Mouse (Mus musculus) gastrocnemius, postnatal 25 days (tissue): Measurements from ENCODE around the gene St6galnac5. TPM values are rescaled to one million over a fixed set of nuclear protein-coding genes. Genes with fewer than 3 reads are reported as not detected.

Source experiments
- DNase-seq: peaks from one replicate; pipeline ENCODE4 v3.0.0; 2022
- total RNA-seq, 2 experiments: library from RNA; stranded (reverse); gene quantifications; 1 replicate in 1 of 2; 2 replicates in 1 of 2; pipeline ENCODE4 v1.2.3; 2021

St6galnac5 gene
- total RNA-seq, 2 experiments from 2014 or later, result 0.24 TPM; not detected in 1

DNA sequence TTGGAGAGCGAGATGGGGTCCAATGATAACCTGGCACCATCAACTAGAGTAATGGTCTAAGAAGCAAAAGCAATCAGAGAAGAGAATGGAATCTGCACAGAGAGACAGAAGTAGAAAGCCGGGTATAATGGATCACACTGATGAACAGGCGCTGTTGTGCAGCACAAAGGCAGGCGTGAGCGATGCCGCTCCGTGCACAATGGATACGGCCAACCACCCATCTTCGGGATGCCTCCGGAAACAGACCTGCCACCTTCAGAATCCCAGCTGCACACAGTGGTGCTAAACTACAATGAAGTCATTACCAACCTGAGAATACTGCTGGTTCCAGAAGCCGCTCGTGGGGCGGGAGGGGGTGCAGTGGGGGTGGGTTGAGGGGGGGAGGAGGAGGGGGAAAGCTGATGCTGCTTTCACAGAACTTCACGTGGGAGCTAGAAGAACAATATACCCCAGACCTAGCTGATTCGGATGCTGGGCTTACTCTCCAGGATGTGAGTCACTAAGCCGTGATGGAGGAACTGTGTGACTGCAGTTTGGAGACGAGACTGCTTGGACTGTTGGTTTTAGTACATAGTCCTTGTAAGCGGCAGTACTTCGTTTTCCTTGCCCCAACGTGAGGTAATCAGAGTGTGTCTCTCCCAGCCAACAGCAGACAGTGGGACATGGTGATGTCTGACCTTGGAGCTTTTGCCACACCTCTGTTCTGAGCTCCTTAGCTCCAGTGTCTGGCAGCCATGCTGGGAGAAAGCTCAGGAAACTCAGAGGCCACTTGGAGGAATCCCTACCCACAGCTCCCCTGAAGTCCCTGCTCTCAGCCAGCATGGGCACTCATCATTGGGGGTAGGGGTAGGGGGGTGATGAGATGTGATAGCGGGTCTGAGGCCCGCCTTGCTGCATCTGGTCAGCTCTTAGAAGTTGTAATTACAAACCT is 115.7 kb downstream of the St6galnac5 start:
- DNase-seq, result no peak

GRCm38 (mm10) chr3:152861978-152862377 is 120.1 kb downstream of the St6galnac5 start:
- no peak for DNase-seq

DNA sequence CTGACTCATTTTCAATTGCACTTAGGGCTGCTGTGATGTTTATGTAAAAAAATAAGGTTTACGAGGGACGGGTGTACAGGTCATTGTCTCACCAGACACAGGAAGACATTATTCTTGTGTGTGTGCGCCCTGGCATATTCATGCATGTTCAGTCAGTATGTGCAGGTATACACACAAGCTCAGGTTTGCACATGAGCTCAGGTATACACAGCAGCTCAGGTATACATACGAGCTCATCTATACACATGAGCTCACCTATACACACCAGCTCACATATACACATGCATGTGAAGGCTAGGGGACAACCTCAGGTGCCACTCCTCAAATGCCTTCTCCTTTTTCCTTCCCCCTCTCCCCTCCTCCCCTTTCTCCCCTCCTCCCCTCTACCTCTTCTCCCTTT is 120.6 kb downstream of the St6galnac5 start:
- DNase-seq, result no peak

- DNase-seq, result no peak
Observed at GRCm38 (mm10) chr3:152856095-152856494, 126.0 kb downstream of the St6galnac5 start.

DNA sequence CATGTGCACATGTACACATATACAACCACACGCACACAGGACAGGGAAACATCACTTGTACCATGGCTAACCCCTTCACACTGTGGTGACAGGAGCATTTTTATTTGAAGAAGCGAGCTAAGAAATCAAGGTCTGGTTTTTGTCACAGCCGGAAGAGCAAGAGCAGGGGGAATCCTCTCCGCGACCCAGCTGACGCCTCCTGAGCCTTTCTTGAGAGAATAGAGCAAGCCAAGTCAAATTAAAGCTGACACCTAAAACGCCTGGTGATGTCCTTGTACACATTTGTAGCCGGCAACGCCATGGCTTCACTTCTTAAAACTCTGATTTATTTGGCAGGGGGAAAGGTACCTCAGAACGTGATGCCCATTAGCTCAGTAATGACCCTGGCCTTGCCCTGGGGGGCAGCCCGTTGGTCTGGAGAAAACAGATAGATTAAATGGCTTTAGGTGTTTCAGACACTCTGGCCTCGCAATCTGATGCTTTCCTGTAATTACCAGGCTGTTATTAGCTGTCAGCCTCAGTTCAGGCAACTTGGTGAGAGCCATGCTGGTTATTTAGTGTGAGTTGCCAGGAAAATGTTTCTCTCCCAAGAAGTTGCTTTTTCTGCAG is 126.9 kb downstream of the St6galnac5 start:
- no peak for DNase-seq

GRCm38 (mm10) chr3:152843925-152844324 is 138.1 kb downstream of the St6galnac5 start:
- no peak for DNase-seq

DNA sequence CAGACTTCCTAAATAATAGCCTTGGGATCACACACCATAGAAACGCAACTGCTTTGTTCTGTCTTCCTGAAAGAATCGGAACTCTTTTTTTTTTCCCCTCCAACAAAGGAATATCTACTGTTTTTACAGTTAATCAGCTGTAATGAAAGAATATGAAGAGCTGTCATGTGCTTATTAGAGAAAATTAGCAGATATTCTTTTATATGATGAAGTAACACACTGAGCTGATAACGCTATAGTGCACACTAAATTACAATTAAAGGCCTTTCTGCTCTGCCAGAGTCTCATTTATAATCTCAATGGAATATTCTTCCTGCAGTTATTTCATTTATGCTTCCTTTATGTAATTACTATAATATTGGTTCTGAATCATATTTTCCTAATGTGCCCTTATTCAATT is 139.4 kb downstream of the St6galnac5 start:
- no peak for DNase-seq

DNA sequence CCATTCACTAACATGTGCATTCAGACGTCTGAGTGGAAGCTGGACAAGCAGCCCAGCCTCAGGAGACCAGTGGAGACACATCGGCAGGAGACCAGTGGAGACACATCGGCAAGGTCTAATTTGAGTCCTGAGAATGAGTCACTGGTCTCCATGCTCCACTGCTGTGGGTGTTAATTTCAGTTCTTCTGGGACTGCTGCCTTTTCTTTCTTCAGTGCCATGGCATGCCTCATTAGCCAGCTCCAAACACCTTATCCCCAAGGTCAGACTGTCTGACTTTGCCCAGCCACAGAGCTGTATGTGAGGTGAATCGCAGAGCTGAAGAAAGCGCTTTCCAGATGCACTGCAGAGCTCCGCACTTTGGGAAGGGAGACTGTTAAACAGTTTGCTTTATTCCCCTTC is 140.8 kb downstream of the St6galnac5 start:
- no peak for DNase-seq

GRCm38 (mm10) chr3:152837938-152838337 is 144.1 kb downstream of the St6galnac5 start:
- no peak for DNase-seq

GRCm38 (mm10) chr3:152837407-152837806 is 144.6 kb downstream of the St6galnac5 start:
- DNase-seq, result no peak

- no peak for DNase-seq
Observed at GRCm38 (mm10) chr3:152832436-152832835, 149.6 kb downstream of the St6galnac5 start.

GRCm38 (mm10) chr3:152831974-152832373 is 150.1 kb downstream of the St6galnac5 start:
- no peak for DNase-seq

DNA sequence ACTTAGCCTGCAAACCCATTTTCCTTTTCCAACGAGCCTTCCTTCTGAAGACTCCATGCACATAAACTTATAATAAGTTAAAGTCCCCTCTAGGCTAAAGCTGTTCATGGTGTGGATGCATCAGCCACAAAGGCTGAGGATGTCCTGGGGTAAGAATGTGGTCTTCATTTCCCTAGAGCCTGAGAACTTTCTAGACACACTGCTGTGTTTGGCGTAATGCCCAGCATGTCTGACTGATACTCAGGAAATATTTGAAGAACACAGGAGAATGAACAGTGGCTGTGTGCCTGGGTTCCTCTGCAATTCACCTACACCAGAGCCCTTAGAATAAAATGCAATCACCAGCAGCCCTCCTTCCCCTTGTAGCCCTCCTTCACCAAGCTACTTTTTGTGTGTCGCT is 150.7 kb downstream of the St6galnac5 start:
- no peak for DNase-seq

DNA sequence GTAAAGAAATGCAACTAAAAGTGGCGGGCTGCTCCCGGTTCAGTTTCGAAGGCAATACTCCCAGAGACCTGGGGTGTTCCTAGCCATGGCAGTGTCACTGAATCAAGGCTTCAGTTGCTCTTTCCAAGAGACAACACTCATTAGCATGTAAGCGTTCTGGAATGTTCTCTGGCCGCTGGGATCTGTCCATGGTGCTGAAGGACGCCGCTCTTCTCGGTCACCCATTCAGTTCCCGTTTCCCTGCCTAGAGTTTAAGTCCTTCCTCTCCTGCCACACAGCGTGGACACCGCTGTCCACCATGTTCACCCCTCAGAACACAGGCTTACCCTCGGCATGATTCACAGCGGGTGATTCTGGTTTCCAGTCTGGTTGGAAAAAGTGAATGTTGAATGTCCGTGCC is 160.8 kb downstream of the St6galnac5 start:
- peak; percentile 11 for DNase-seq

DNA sequence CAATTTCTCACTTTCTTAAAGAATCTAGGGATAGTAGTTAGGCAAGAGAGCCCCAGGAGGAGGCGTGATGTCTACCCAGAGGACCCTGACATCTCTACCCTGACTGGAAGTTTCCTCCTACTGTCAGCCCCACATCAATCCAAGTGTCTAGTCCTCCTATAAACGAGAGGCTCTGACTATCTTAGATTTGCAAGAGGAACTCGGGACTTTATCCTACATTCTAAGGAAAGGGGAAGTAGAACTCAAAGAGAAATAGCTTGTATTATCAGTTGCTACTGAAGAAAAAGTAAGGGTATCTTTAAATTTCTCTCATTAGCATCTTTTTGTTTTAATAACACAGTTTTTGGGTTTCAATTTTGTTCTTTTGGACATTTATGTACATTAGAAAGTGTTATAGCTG is 161.6 kb downstream of the St6galnac5 start:
- DNase-seq, result no peak

DNA sequence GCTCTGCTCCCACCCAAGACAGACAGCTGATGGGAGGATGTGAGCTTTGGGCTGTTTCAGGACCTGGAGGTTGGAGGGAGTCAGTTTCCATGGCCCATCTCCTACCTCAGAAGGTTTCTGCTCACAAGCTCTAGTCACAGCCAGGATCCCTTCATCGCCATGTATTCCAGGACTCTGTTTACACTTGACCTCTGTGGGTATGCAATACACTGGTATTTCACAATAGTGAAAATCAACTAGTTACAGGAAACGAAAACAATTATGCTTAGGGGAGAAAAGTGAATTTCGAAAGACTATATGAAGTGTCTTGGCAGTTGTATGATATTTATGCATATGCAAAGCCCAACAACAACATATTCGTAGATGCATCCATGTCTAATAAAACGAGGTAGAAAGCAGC is 166.9 kb downstream of the St6galnac5 start:
- no peak for DNase-seq

DNA sequence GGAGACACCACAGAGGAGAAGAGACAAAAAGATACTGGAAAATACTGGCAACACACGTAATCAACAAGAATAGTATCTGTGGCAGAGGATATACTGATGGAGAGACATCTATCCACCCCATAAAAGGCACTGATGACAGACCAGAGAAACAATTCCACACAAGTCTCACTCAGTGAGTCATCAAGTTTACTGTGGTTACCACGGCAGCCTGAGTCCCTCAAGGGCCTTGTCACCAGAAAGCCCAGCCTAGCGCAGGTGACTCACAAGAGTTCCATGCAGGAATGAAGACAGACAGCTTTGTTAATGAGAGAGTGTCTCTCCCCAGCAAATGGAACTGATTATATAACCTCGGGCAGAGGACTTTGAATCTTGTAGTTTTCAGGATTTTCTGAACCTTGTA is 168.1 kb downstream of the St6galnac5 start:
- no peak for DNase-seq

DNA sequence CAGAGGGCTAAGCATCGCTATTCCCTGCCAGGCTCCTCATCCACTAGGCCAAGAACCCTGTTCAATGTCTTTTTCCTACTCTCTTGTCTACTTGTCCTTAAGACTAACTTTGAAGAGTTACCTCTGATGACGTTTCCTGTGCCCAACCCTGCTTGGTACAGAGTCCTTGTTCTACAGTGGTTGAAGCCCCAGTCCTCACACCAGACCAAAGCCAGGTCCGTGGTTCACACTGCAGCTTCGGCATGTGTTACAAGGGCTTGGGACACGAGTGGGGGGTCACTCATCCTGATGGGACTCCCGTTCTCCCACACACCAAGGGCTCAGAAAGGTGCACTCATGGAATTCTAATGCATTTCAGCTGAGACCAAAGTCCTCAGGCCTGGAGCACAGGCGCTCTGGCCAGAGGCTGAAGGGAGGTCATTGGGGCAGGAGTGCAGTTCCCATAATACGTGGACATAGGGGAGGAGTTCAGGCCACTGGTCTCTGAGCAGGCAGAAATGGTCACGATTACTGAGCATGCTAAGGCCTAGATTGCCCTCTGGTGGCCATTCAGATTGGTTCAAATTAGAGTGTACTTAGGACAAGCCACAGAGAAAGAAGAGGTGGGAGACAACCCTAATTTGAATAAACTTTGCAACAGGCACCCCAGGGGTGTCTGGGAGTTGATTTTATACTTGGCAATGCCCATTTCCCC is 182.2 kb downstream of the St6galnac5 start:
- no peak for DNase-seq

- DNase-seq, result no peak
Observed at GRCm38 (mm10) chr3:152797354-152797753, 184.7 kb downstream of the St6galnac5 start.

DNA sequence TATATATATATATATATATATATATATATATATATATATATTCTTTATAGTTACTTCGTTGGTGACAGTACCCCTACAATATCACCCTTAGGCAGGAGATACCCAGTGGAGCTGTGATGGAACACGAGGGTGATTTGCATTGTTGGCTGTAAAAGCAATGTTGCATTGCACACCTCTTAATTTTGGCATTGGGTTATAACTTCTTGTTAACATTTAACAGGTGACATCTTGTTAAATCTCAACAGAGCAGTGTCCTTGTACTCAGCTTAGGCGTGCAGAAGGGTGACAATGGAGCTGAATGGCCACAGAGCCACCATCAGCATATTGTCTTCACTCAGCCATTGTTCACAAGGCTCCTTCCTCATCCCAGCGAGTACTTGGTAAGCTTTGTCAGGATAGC is 185.8 kb downstream of the St6galnac5 start:
- no peak for DNase-seq

DNA sequence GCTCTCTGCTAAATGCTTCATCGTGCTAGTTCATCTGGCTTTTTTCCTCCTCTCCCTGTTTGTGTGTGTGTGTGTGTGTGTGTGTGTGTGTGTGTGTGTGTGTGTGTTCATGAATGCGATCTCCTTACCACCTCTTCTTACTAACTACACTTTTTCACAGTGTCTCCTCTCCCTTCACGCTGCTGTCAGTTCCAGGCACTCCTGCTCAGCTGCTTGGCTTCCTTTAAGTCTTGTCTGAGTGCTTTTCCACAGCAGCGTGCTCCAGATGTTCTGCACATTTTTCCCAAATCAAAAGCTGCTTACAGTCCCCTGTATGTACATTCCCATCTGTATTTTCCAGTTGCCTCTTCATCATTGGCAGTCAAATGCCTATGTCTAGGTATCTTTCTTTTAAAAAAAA is 189.0 kb downstream of the St6galnac5 start:
- no peak for DNase-seq

DNA sequence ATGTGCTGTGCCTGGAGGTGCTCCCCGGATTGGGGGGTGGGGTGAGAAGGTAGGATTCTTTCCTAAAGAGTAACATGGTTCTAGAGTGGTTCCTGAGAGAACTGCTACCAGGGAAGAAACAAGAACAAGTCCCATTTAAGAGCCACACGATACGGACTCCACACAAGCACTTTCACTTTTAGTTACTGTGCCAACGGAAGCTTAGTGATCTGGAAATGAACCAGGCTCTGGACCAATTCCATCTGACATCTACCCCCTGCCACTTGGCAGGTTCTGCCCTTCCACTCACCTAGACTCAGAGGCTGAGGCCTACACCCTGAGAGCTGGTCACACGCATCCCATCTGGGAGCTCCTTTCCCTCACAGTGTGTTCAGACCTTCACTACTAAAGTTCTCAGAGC is 189.4 kb downstream of the St6galnac5 start:
- no peak for DNase-seq
